22 mouse cellular contexts compared by ENCODE assay signal in genomic region chr7:80453121-80453520, GRCm38 (mm10). TPM values are rescaled to one million over a fixed set of nuclear protein-coding genes. Genes with fewer than 3 reads are reported as not detected.
A peak's percentile ranks its signal among the peaks of the same experiment; 100 is the strongest.
DNase-seq lines count a peak whose midpoint lies in the region; ATAC-seq and TF ChIP-seq lines count a peak whose summit lies in the region.
"Had no signal": no experiment of that assay in that cellular context is flagged by ENCODE, and none has a peak within 500 bp of the region (broad histone marks: within the 10 kb centered on the region; RNA-seq: fewer than 3 reads in every experiment).

No protein-coding gene starts in this region.

- H3K27ac ChIP-seq in liver, embryonic 15.5 days (replicated peaks), result peak overlapping the region; percentile 24; the same call in 1 of the 2 replicates
- H3K27ac ChIP-seq in liver, embryonic 11.5 days (ENCODE audit: low read depth, low read length), result no peak overlapping the region
- no peak overlapping the region for H3K27ac ChIP-seq in MEL (ENCODE audit: control insufficient read depth, low read depth, low read length)
- H3K27ac ChIP-seq in embryonic facial prominence, embryonic 10.5 days (replicated peaks), result no peak overlapping the region
- H3K27ac ChIP-seq: embryonic facial prominence, embryonic 13.5 days; embryonic facial prominence, embryonic 15.5 days; forebrain, embryonic 10.5 days; forebrain, embryonic 12.5 days had no signal

- H3K4me3 ChIP-seq in liver, embryonic 15.5 days (replicated peaks), result no peak overlapping the region
- no peak overlapping the region for H3K4me3 ChIP-seq in liver, embryonic 11.5 days (ENCODE audit: low read depth, low read length)
- no peak overlapping the region for H3K4me3 ChIP-seq in MEL (ENCODE audit: control insufficient read depth in 1 of 2, insufficient read depth in 1 of 2, low read depth in 2 of 2, low read length in 2 of 2)
- H3K4me3 ChIP-seq in embryonic facial prominence, embryonic 10.5 days, result no peak overlapping the region
- H3K4me3 ChIP-seq: embryonic facial prominence, embryonic 13.5 days; embryonic facial prominence, embryonic 15.5 days; erythroblast, embryonic 14.5 days; forebrain, embryonic 10.5 days; forebrain, embryonic 12.5 days had no signal

- TF ChIP-seq RAD21 in MEL (IDR thresholded peaks at IDR 0.05; ENCODE audit: low read depth, low read length), result no peak

- TF ChIP-seq POLR2A in MEL (IDR thresholded peaks at IDR 0.05; ENCODE audit: control insufficient read depth in 1 of 2, insufficient read depth in 1 of 2, low read depth in 1 of 2, low read length in 2 of 2, poor library complexity in 1 of 2), result no peak

- no peaks in the 10 kb centered on the region for H3K9me3 ChIP-seq in liver, embryonic 15.5 days (replicated peaks)
- H3K9me3 ChIP-seq in liver, embryonic 11.5 days (ENCODE audit: control insufficient read depth, low read length), result no peaks in the 10 kb centered on the region
- H3K9me3 ChIP-seq in MEL (replicated peaks; ENCODE audit: insufficient read depth, low read length), result no peaks in the 10 kb centered on the region
- H3K9me3 ChIP-seq in embryonic facial prominence, embryonic 10.5 days, result no peaks in the 10 kb centered on the region
- H3K9me3 ChIP-seq: embryonic facial prominence, embryonic 13.5 days; embryonic facial prominence, embryonic 15.5 days; forebrain, embryonic 10.5 days; forebrain, embryonic 12.5 days had no signal

- no peak overlapping the region for H3K9ac ChIP-seq in liver, embryonic 15.5 days
- H3K9ac ChIP-seq in liver, embryonic 11.5 days (ENCODE audit: low read depth, low read length), result no peak overlapping the region
- no peak overlapping the region for H3K9ac ChIP-seq in MEL (ENCODE audit: control insufficient read depth, low read depth, low read length, poor library complexity, severe bottlenecking)
- H3K9ac ChIP-seq: embryonic facial prominence, embryonic 13.5 days; embryonic facial prominence, embryonic 15.5 days; forebrain, embryonic 12.5 days had no signal

- no peak for TF ChIP-seq EP300 in MEL (IDR thresholded peaks at IDR 0.05; ENCODE audit: low read depth in 1 of 2, low read length in 2 of 2)

- no peaks in the 10 kb centered on the region for H3K27me3 ChIP-seq in liver, embryonic 15.5 days
- H3K27me3 ChIP-seq in liver, embryonic 11.5 days (replicated peaks; ENCODE audit: control insufficient read depth, insufficient read depth, low read length), result no peaks in the 10 kb centered on the region
- no peaks in the 10 kb centered on the region for H3K27me3 ChIP-seq in MEL (ENCODE audit: control insufficient read depth in 1 of 2, insufficient read depth in 2 of 2, low read length in 2 of 2)
- no peaks in the 10 kb centered on the region for H3K27me3 ChIP-seq in embryonic facial prominence, embryonic 10.5 days (replicated peaks; ENCODE audit: low read depth, poor library complexity, severe bottlenecking)
- H3K27me3 ChIP-seq: embryonic facial prominence, embryonic 13.5 days; embryonic facial prominence, embryonic 15.5 days; forebrain, embryonic 12.5 days; Patski had no signal

- no peaks in the 10 kb centered on the region for H3K79me2 ChIP-seq in MEL (ENCODE audit: control insufficient read depth, insufficient read depth, low read length, poor library complexity)

- ATAC-seq in liver, embryonic 15.5 days (ENCODE audit: insufficient read depth), result no peak
- no peak for ATAC-seq in liver, embryonic 11.5 days (replicated peaks; ENCODE audit: low FRiP score)
- ATAC-seq: activated CD4-positive, CD25-positive, alpha-beta regulatory T cell, adult 4 months; forebrain, embryonic 14.5 days; forebrain, embryonic 16.5 days; Patski had no signal

- DNase-seq in adrenal gland, adult 2 months, result peak; percentile 67
- DNase-seq in adrenal gland, postnatal 4 days (ENCODE audit: low spot score in 2 of 2), result no peak
- peak; percentile 33 to 49 for DNase-seq in adrenal gland, postnatal 36 days
- no peak for DNase-seq in adrenal gland, adult 18-20 months (ENCODE audit: low spot score in 2 of 2)
- DNase-seq in liver, embryonic 11.5 days (ENCODE audit: low spot score), result no peak
- no peak for DNase-seq in MEL (ENCODE audit: low read depth, low spot score)
- no peak for DNase-seq in embryonic facial prominence, embryonic 10.5 days (ENCODE audit: low spot score)
- DNase-seq: cerebellum, adult 11-12 months; cerebellum, adult 2 months; cerebellum, adult 9-10 months; cerebellum, postnatal 10 days; cerebellum, postnatal 25 days had no signal

- H3K36me3 ChIP-seq in liver, embryonic 15.5 days (replicated peaks), result peaks cover 61% of the 10 kb centered on the region
- peaks cover 32% of the 10 kb centered on the region for H3K36me3 ChIP-seq in liver, embryonic 11.5 days (ENCODE audit: control insufficient read depth, insufficient read depth, low read length)
- peaks cover 0 to 50% of the 10 kb centered on the region in 2 experiments; a peak in 3 of 4 replicates for H3K36me3 ChIP-seq in MEL (ENCODE audit: control insufficient read depth in 1 of 2, insufficient read depth in 2 of 2, low read length in 2 of 2)
- peaks cover 71% of the 10 kb centered on the region for H3K36me3 ChIP-seq in embryonic facial prominence, embryonic 10.5 days (replicated peaks)

- H3K4me2 ChIP-seq in liver, embryonic 15.5 days, result no peak overlapping the region
- H3K4me2 ChIP-seq in liver, embryonic 11.5 days, result no peak overlapping the region
- H3K4me2 ChIP-seq: embryonic facial prominence, embryonic 13.5 days; embryonic facial prominence, embryonic 15.5 days; forebrain, embryonic 12.5 days had no signal

- WGBS in liver, embryonic 15.5 days (ENCODE audit: insufficient replicate concordance), result 81% methylated on average over 3 of the region's 3 CpGs
- WGBS in liver, embryonic 11.5 days, result 94% methylated on average over 3 of the region's 3 CpGs
- 95% methylated on average over 3 of the region's 3 CpGs for WGBS in embryonic facial prominence, embryonic 10.5 days

- H3K4me1 ChIP-seq in liver, embryonic 15.5 days (replicated peaks), result peaks cover 62% of the 10 kb centered on the region
- peaks cover 27% of the 10 kb centered on the region for H3K4me1 ChIP-seq in liver, embryonic 11.5 days (replicated peaks; ENCODE audit: control insufficient read depth, insufficient read depth, low read length)
- H3K4me1 ChIP-seq in MEL (ENCODE audit: control insufficient read depth in 1 of 2, insufficient read depth in 2 of 2, low read length in 2 of 2), result peaks cover 23 to 50% of the 10 kb centered on the region in 2 experiments
- H3K4me1 ChIP-seq in embryonic facial prominence, embryonic 10.5 days, result no peaks in the 10 kb centered on the region; the same call in 1 of the 2 replicates
- H3K4me1 ChIP-seq: forebrain, embryonic 10.5 days; forebrain, embryonic 12.5 days had no signal

- no peak for TF ChIP-seq CTCF in MEL (IDR thresholded peaks at IDR 0.05 in 2 of 3, conservative IDR thresholded peaks at IDR 0.05 in 1 of 3; ENCODE audit: control insufficient read depth in 1 of 3, insufficient read depth in 1 of 3, low read depth in 2 of 3, low read length in 3 of 3, poor library complexity in 1 of 3, severe bottlenecking in 1 of 3)

TF ChIP-seq in MEL, 35 proteins besides CTCF, POLR2A, EP300 and RAD21:
- no peak for TF ChIP-seq GABPA (IDR thresholded peaks at IDR 0.05; ENCODE audit: low read depth, low read length)
- TF ChIP-seq MAX (IDR thresholded peaks at IDR 0.05; ENCODE audit: low read length), result no peak
- TF ChIP-seq POLR2AphosphoS2 (IDR thresholded peaks at IDR 0.05; ENCODE audit: low read length), result 0 out of 2 replicates have a peak, but pooled peaks have one; percentile 13
- TF ChIP-seq TCF12 (IDR thresholded peaks at IDR 0.05; ENCODE audit: low read depth, low read length), result no peak
- no peak for TF ChIP-seq JUND (IDR thresholded peaks at IDR 0.05; ENCODE audit: low read depth, low read length)
- no peak for TF ChIP-seq ZNF384 (IDR thresholded peaks at IDR 0.05; ENCODE audit: low read depth, low read length)

RNA-seq across cellular contexts. Expression of gene Furin, which starts 47.9 kb away (rescaled TPM):
- 100 to 1,000 TPM; 158 to 185 TPM for total RNA-seq in adrenal gland, adult 2 months (2021)
- polyA plus RNA-seq in adrenal gland, adult 2 months (2012; rRNA removed), result 225 and 227 TPM in 2 replicates
- 100 to 1,000 TPM; 137 to 140 TPM for total RNA-seq in adrenal gland, postnatal 4 days (2021)
- 100 to 1,000 TPM; 155 to 170 TPM for total RNA-seq in adrenal gland, postnatal 36 days (2021)
- 100 to 1,000 TPM; 143 to 158 TPM for total RNA-seq in adrenal gland, adult 18-20 months (2021)
- 8.0 and 9.8 TPM in 2 replicates for polyA plus RNA-seq in liver, embryonic 15.5 days (2015; fragmentation: Nextera tagmentation; extraction: Ambion mirVana)
- polyA plus RNA-seq in liver, embryonic 11.5 days (2014; fragmentation: Nextera tagmentation; extraction: Ambion mirVana), result 8.3 and 10.4 TPM in 2 replicates
- 11.6 and 13.7 TPM in 2 replicates for total RNA-seq in MEL (2012; rRNA removed)
- polyA plus RNA-seq in MEL (2012; ENCODE audit: insufficient read depth in 1 of 2, insufficient read length in 2 of 2, low read depth in 1 of 2, low replicate concordance in 2 of 2, missing spikeins in 1 of 2), result 10 to 100 TPM in 1 of 2 experiments, not detected in 1; 32.3 TPM
- polyA plus RNA-seq in embryonic facial prominence, embryonic 10.5 days (2016; fragmentation: Nextera tagmentation; extraction: Ambion mirVana), result 6.0 and 6.3 TPM in 2 replicates

Comparison
In these comparisons a context has a peak if more than half of its experiments do, and no peak if none do; other contexts are left out.
1. DNase-seq: peak in adrenal gland, adult 2 months (single experiment) and adrenal gland, postnatal 36 days (2 of 2); none in adrenal gland, postnatal 4 days (0 of 2), adrenal gland, adult 18-20 months (0 of 2), liver, embryonic 11.5 days (single experiment), MEL (single experiment) and embryonic facial prominence, embryonic 10.5 days (single experiment).